Mouse (Mus musculus): ENCODE data around the gene C130050O18Rik. TPM values are rescaled to one million over a fixed set of nuclear protein-coding genes. Genes with fewer than 3 reads are reported as not detected.

C130050O18Rik gene
- 0.13 TPM in 1 of 2 replicates, not detected in the other for polyA plus RNA-seq (2015; fragmentation: Nextera tagmentation; extraction: Ambion mirVana)

GRCm38 (mm10) chr5:139404801-139405401, at the start of gene C130050O18Rik:
Gene C130050O18Rik, plus strand, starts transcription at chr5:139405280.
- no peak within 1 kb of the TSS for H3K4me3 ChIP-seq (replicated peaks)
- no peak within 1 kb of the TSS for H3K4me2 ChIP-seq (replicated peaks)
- H3K9ac ChIP-seq (replicated peaks), result no peak within 1 kb of the TSS
- no peaks in the 10 kb centered on the region for H3K36me3 ChIP-seq
- ATAC-seq, result no peak
- WGBS, result 87% methylated on average over 6 of the region's 6 CpGs
- no peaks in the 10 kb centered on the region for H3K27me3 ChIP-seq
- H3K4me1 ChIP-seq (replicated peaks), result 0 out of 2 replicates have a peak, but pooled peaks cover 4% of the 10 kb centered on the region
- H3K9me3 ChIP-seq, result no peaks in the 10 kb centered on the region
- no peak within 1 kb of the TSS for H3K27ac ChIP-seq

GRCm38 (mm10) chr5:139358653-139359052, 46.4 kb upstream of the C130050O18Rik start:
- no peak overlapping the region for H3K9ac ChIP-seq (replicated peaks)
- WGBS, result 85% methylated on average over 2 of the region's 2 CpGs
- H3K27ac ChIP-seq, result no peak overlapping the region
- H3K27me3 ChIP-seq, result no peaks in the 10 kb centered on the region
- H3K36me3 ChIP-seq, result peaks cover 17% of the 10 kb centered on the region; the same call in 1 of the 2 replicates
- H3K4me1 ChIP-seq (replicated peaks), result no peaks in the 10 kb centered on the region
- no peaks in the 10 kb centered on the region for H3K9me3 ChIP-seq
- no peak overlapping the region for H3K4me2 ChIP-seq (replicated peaks)
- H3K4me3 ChIP-seq (replicated peaks), result no peak overlapping the region
- no peak for ATAC-seq

GRCm38 (mm10) chr5:139359244-139359643, 45.8 kb upstream of the C130050O18Rik start:
- Histone ChIP-seq H3K4me3 (replicated peaks) (no peak overlapping the region), H3K4me2 (replicated peaks) (no peak overlapping the region), H3K4me1 (replicated peaks) (peaks cover under 1% of the 10 kb centered on the region; the same call in 1 of the 2 replicates), H3K27me3 (no peaks in the 10 kb centered on the region), H3K27ac (no peak overlapping the region), H3K36me3 (peaks cover 17% of the 10 kb centered on the region; the same call in 1 of the 2 replicates), H3K9ac (replicated peaks) (no peak overlapping the region), H3K9me3 (no peaks in the 10 kb centered on the region)
- WGBS, result 96% methylated on average over 5 of the region's 5 CpGs
- ATAC-seq, result no peak

GRCm38 (mm10) chr5:139363858-139364257, 41.2 kb upstream of the C130050O18Rik start:
- Histone ChIP-seq H3K9ac (replicated peaks) (no peak overlapping the region), H3K36me3 (peaks cover 17% of the 10 kb centered on the region; the same call in 1 of the 2 replicates), H3K27ac (no peak overlapping the region), H3K27me3 (no peaks in the 10 kb centered on the region), H3K4me1 (replicated peaks) (peaks cover 14% of the 10 kb centered on the region), H3K4me3 (replicated peaks) (no peak overlapping the region), H3K4me2 (replicated peaks) (no peak overlapping the region), H3K9me3 (no peaks in the 10 kb centered on the region)
- ATAC-seq, result peak; percentile 40; the same call in 1 of the 2 replicates
- whole genome bisulfite sequencing, result 62% methylated on average over 7 of the region's 7 CpGs

GRCm38 (mm10) chr5:139364260-139364910, 40.7 kb upstream of the C130050O18Rik start:
- no peak overlapping the region; the same call in 1 of the 2 replicates for H3K27ac ChIP-seq
- H3K27me3 ChIP-seq, result no peaks in the 10 kb centered on the region
- H3K4me2 ChIP-seq (replicated peaks), result no peak overlapping the region
- no peak overlapping the region for H3K9ac ChIP-seq (replicated peaks)
- 40% methylated on average over 12 of the region's 12 CpGs for WGBS
- no peak overlapping the region for H3K4me3 ChIP-seq (replicated peaks)
- peaks cover 15% of the 10 kb centered on the region for H3K4me1 ChIP-seq (replicated peaks)
- H3K9me3 ChIP-seq, result no peaks in the 10 kb centered on the region
- peak; percentile 73 for ATAC-seq
- H3K36me3 ChIP-seq, result peaks cover 17% of the 10 kb centered on the region; the same call in 1 of the 2 replicates

- Histone ChIP-seq H3K9me3 (no peaks in the 10 kb centered on the region), H3K36me3 (peaks cover 17% of the 10 kb centered on the region; the same call in 1 of the 2 replicates), H3K27me3 (no peaks in the 10 kb centered on the region), H3K4me1 (replicated peaks) (peaks cover 21% of the 10 kb centered on the region), H3K9ac (replicated peaks) (peak overlapping the region; percentile 39; the same call in 1 of the 2 replicates), H3K4me2 (replicated peaks) (no peak overlapping the region), H3K27ac (no peak overlapping the region; the same call in 1 of the 2 replicates), H3K4me3 (replicated peaks) (no peak overlapping the region)
- ATAC-seq, result peak; percentile 35
- 39% methylated on average over 5 of the region's 5 CpGs for WGBS
Measured at GRCm38 (mm10) chr5:139364911-139365571, 40.0 kb upstream of the C130050O18Rik start.

- Histone ChIP-seq H3K4me2 (replicated peaks) (no peak overlapping the region), H3K9me3 (no peaks in the 10 kb centered on the region), H3K4me1 (replicated peaks) (peaks cover 28% of the 10 kb centered on the region), H3K27ac (no peak overlapping the region), H3K36me3 (peaks cover 12% of the 10 kb centered on the region; the same call in 1 of the 2 replicates), H3K27me3 (no peaks in the 10 kb centered on the region), H3K9ac (replicated peaks) (no peak overlapping the region), H3K4me3 (replicated peaks) (no peak overlapping the region)
- 89% methylated on average over 1 of the region's 1 CpGs for WGBS
- no peak for ATAC-seq
Measured at GRCm38 (mm10) chr5:139365827-139366226, 39.3 kb upstream of the C130050O18Rik start.

- 77% methylated on average over 11 of the region's 11 CpGs for WGBS
- Histone ChIP-seq H3K4me1 (replicated peaks) (peaks cover 34% of the 10 kb centered on the region), H3K27ac (no peak overlapping the region), H3K9ac (replicated peaks) (no peak overlapping the region), H3K27me3 (no peaks in the 10 kb centered on the region), H3K4me2 (replicated peaks) (no peak overlapping the region), H3K36me3 (peaks cover 12% of the 10 kb centered on the region; the same call in 1 of the 2 replicates), H3K9me3 (no peaks in the 10 kb centered on the region), H3K4me3 (replicated peaks) (no peak overlapping the region)
- ATAC-seq, result no peak
Measured at GRCm38 (mm10) chr5:139366484-139366883, 38.6 kb upstream of the C130050O18Rik start.

- no peak for ATAC-seq
- H3K4me3 ChIP-seq (replicated peaks), result no peak overlapping the region
- H3K9ac ChIP-seq (replicated peaks), result no peak overlapping the region
Measured at GRCm38 (mm10) chr5:139367884-139368458, 37.1 kb upstream of the C130050O18Rik start.

GRCm38 (mm10) chr5:139368638-139369320, 36.3 kb upstream of the C130050O18Rik start:
- 85% methylated on average over 11 of the region's 11 CpGs for WGBS
- no peaks in the 10 kb centered on the region for H3K36me3 ChIP-seq

More at GRCm38 (mm10) chr5:139367884-139368458, 37.1 kb upstream of the C130050O18Rik start:
- H3K9me3 ChIP-seq, result no peaks in the 10 kb centered on the region
- WGBS, result 89% methylated on average over 4 of the region's 4 CpGs
- no peaks in the 10 kb centered on the region for H3K27me3 ChIP-seq
- peaks cover under 1% of the 10 kb centered on the region; the same call in 1 of the 2 replicates for H3K36me3 ChIP-seq
- H3K27ac ChIP-seq, result no peak overlapping the region
- peaks cover 45% of the 10 kb centered on the region for H3K4me1 ChIP-seq (replicated peaks)
- no peak overlapping the region for H3K4me2 ChIP-seq (replicated peaks)

GRCm38 (mm10) chr5:139370336-139370735, 34.7 kb upstream of the C130050O18Rik start:
- no peak for ATAC-seq
- peak overlapping the region; percentile 89; the same call in 1 of the 2 replicates for H3K9ac ChIP-seq (replicated peaks)
- no peaks in the 10 kb centered on the region for H3K27me3 ChIP-seq
- H3K4me2 ChIP-seq (replicated peaks), result no peak overlapping the region
- H3K36me3 ChIP-seq, result no peaks in the 10 kb centered on the region
- no peaks in the 10 kb centered on the region for H3K9me3 ChIP-seq
- no peak overlapping the region for H3K27ac ChIP-seq
- no peak overlapping the region for H3K4me3 ChIP-seq (replicated peaks)
- peaks cover 34% of the 10 kb centered on the region for H3K4me1 ChIP-seq (replicated peaks)
- 91% methylated on average over 6 of the region's 6 CpGs for WGBS

More at GRCm38 (mm10) chr5:139368638-139369320, 36.3 kb upstream of the C130050O18Rik start:
- Histone ChIP-seq H3K4me3 (replicated peaks) (no peak overlapping the region), H3K9ac (replicated peaks) (no peak overlapping the region), H3K27ac (no peak overlapping the region), H3K27me3 (no peaks in the 10 kb centered on the region), H3K4me1 (replicated peaks) (peaks cover 45% of the 10 kb centered on the region), H3K9me3 (no peaks in the 10 kb centered on the region), H3K4me2 (replicated peaks) (no peak overlapping the region)
- no peak for ATAC-seq

Data from midbrain, embryonic 13.5 days (tissue).